Mouse (Mus musculus): ENCODE results near the gene Hectd2.

DNA sequence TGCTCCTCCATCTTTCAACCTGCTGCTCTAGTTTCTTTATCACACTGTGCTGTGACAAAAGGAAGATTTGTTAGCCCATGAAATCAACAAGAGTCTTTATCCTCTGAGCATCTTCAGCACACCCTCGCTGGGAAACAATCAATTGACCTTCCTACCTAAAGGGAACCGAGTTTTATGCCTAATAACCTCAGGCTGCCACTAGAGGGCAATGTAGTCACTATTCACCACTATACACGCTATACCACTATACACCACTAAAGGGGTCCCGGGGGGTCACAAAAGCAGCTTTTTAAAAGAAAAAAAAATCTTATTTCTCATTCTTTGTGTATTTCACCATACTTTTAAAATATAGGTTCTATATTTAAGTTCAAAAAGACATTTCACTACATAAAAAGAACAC, 15.9 kb upstream of the Hectd2 start:
- peak; percentile 90 for TF ChIP-seq CTCF (IDR thresholded peaks at IDR 0.05; ENCODE audit: low read depth)
- no peak for TF ChIP-seq EP300 (optimal IDR thresholded peaks at IDR 0.05)

Measured in stomach, postnatal 0 days (tissue).